Mouse (Mus musculus) left cerebral cortex, postnatal 14 days (tissue): ENCODE results near the gene Mafb. TPM values are rescaled to one million over a fixed set of nuclear protein-coding genes. Genes with fewer than 3 reads are reported as not detected.

Experiments
- DNase-seq, 2 experiments: peaks; one replicate each; pipeline ENCODE4 v3.0.0; 2021 to 2022; ENCODE audit warnings: low spot score in 2 of 2, mixed read lengths in 1 of 2
- intact Hi-C: fragments of 180-260 bp; cut with DNase I; formaldehyde crosslinking; loops from one replicate; pipeline ENCODE4 v1.15.1; 2025
- total RNA-seq, 2 experiments: library from RNA; stranded (reverse); gene quantifications; 2 replicates each; pipeline ENCODE4 v1.2.3; 2021

Gene Mafb
- total RNA-seq, 2 experiments from 2014 or later = 19.3 to 20.2 TPM

DNA sequence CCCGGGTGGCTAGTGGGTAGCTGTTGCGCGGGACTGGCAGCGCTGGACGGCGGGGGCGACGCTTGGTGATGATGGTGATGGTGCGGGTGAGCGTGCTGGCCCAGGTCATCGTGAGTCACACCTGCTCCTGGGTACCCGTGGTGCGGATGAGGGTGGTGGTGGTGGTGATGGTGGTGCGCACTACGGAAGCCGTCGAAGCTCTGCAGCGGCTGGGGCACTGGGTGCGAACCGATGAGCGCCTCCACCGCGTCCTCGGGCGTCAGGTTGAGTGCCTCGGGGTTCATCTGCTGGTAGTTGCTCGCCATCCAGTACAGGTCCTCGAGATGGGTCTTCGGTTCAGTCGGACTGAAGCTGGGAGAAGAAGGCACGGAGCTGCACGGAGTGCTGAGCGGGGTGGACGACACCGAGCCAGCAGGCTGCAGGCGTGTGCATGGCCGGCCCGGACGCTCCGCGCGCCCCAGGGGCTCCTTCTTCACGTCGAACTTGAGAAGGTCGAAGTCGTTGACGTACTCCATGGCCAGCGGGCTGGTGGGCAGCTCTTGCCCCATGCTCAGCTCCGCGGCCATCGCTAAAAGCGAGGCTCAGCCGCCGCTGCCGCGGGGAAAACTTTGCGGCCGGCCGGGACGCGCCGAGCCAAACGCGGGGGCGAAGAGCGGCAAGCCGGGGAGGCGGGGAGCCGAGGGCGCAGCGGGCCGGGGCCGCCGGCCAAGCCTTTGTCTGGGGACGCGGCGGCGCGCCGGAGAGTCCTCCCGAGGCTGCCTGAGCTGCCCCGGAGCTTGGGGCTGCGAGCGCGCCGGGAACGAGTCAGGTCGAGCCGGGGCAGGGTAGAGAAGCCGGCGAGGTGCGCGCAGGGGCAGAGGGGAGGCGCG, 520 bp downstream of the Mafb start:
- intact Hi-C loops = loop anchor here (5.0 to 10.0 kb wide), 6 partner anchors 119 to 1309 kb away; no protein-coding TSS in a partner anchor
- no peak for DNase-seq

DNA sequence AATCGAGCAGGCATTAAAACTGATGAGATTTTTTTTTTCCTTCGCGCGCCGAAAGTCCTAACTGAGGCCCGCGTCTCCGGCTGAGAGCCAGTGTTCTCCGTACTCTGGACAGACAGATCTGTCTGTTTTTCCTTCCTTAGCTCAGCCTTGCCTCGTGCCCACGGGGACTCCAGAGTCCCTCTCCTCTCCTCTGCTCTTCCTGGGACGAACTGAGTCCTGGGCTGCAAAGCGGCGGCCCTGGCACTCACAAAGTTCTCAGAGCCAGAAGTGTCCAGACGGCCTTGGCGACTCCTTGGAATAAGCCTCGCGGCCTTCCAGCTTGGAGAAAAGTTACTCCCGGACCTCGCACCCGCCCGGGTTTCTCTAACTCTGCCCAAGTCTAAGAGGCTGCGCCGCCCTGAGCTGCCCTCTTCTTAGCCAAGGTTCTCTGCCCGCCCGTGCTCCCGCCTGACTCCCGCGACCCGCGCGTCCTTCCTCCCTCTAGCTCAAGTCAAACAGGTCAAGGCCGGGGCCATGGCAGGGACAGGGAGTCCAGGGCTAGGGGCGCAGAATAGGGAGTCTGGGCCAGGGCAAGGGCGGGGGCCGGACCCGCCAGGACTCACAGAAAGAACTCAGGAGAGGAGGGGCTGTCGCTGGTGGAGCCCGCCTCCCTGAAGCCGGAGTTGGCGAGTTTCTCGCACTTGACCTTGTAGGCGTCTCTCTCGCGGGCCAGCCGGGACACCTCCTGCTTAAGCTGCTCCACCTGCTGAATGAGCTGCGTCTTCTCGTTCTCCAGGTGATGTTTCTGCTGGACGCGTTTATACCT, 1.6 kb downstream of the Mafb start:
- intact Hi-C loops = loop anchor here (5.0 to 10.0 kb wide), 6 partner anchors 118 to 1308 kb away; no protein-coding TSS in a partner anchor
- no peak for DNase-seq

DNA sequence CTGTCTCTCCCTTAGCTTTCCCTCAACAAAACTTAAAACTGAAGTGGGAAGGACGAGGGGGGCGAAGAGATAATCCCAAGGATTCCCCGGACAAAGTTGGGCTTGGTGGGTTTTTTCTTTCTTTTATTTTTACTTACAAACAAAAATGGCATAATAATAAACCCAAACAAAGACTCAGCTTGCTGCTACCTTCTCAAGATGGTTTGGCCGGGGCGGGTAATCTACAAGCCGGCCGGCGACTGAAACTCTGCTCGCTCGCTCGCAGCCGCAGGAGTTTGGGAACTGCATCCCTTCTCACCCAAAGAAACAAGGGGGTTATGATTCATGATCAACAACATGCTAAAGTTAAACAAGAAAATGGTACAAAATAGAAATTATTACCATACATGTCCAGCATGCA, 2.2 kb downstream of the Mafb start:
- no peak for DNase-seq
- intact Hi-C loops = loop anchor here (5.0 to 10.0 kb wide), 6 partner anchors 117 to 1307 kb away; no protein-coding TSS in a partner anchor

DNA sequence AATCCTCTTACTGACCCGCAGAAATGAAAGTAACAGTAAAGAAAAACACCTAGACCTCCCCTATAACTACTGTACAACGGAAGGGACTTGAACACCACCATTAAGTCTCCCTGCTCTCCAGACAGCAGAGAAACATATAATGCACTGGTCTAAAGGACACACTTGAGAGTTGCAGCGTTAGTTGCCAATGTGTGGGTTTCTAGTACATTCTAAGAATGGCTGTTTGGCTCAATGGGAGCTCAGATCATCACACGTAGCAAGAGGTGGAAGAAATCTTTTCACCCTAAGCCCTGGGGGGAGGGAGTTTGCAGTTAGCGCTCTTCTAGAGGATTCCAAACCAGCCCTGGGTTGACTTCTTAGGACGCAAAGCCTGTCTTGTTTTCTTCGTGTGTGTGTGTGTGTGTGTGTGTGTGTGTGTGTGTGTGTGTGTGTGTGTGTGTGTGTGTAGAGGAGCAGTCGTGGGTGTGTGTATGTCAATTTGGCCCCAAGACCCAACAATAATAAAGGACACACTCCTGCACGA, 2.7 kb downstream of the Mafb start:
- intact Hi-C loops = loop anchor here (10.0 kb wide), 1 partner anchor 779 kb away; no protein-coding TSS in a partner anchor
- no peak for DNase-seq

DNA sequence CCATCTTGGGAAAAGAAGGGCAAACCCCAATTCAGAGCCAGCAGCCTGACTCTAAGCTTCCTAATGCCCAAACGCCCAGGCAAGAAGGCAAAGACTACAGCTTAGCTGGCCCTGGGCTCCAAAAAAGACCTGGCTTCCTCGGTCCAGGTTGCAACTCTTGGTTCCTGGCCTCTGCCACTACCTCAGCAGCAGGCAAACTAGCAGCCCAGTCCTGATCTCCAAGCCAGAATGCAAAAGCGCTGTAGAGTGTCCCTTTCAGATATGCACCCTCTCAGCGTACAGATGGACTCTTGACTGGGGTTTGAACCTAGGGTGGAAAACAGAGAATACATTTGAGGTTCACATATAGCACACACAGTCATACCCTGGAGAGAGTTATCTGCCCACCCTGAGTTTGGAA, 3.7 kb downstream of the Mafb start:
- intact Hi-C loops = loop anchor here (10.0 kb wide), 1 partner anchor 778 kb away; no protein-coding TSS in a partner anchor
- no peak for DNase-seq

DNA sequence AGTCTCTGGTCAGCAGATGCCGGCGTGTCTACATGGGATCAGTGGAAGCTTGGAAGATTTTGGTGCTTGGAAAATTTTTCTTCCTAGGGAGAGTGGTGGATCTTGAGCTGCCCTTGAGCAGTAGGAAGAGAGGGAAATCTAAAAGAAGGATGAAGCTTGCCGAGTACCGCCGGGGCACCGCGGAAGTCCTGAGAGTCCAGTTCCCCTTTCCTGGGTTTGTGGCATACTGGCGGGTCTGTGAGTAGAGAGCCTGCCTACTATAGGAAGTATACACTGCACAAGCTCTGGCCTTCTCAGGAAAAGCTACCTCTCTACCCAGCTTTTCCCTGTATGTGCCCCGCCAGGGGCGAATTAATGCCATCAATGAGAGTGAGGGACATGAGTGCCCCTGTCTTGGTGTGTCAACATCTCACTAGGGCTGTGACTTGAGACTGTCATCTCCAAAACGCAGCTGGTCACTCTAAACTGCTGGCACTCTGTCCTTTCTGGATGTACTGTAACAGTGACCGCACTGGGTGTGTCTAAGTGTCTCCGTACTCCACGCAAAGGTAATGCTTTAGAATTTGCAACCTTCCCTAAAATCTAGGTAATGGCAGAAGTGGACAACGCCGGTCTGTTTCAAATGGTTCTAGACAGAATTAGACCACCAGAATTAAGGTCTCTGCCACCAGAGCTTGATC, 5.3 kb downstream of the Mafb start:
- intact Hi-C loops = loop anchor here (10.0 kb wide), 1 partner anchor 777 kb away; no protein-coding TSS in a partner anchor
- no peak for DNase-seq

DNA sequence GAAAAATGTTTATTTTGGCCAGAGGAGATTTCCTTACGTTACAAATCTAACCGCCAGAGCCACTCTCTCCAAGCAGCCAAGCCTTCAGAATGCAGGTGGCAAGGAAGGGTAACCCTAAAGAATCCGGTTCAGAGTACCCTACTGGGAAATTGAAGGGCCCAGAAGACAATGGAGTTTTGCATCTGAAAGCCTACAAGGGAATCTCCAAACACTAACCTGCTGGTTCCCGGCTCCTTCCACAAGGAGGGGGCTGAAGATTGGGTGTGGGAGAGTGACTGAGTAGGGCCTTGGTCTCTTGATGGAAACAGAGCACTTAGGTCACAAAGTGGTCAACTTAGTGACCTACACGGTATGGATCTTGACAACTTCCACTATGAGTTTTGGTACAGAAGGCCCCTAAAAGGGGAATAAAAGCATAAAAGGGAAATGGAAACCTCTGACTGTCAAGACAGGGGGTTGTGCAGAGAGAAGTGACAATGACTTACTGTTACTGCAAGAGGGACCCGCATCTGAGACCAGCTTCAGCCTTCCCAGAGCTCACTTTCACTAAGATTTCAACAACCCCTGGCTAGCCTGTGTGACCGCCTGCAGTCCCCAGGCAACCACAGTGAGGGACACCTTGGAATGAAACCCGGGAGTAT, 6.5 kb downstream of the Mafb start:
- DNase-seq = no peak
- intact Hi-C loops = loop anchor here (10.0 kb wide), 1 partner anchor 776 kb away; no protein-coding TSS in a partner anchor

DNA sequence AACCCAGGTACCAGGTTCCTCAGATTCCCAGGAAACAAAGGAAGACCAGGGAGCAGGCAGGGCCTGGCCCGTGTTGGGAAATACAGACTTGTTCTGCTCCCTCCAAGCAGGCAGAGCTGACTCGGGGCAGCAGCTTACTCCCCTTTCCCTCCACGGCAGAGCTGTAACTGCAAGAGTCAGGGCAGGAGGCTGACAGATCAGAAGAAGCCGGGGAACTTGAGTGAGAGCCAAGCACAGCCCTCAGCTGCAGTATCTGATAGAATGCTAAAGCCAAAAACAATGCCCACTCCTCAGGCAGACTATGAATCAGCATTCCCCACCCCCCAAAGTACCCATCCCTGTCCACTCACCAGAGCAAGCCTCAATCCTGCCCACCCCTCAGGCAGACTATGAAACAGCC, 8.0 kb downstream of the Mafb start:
- no peak for DNase-seq
- intact Hi-C loops = no loop called here

DNA sequence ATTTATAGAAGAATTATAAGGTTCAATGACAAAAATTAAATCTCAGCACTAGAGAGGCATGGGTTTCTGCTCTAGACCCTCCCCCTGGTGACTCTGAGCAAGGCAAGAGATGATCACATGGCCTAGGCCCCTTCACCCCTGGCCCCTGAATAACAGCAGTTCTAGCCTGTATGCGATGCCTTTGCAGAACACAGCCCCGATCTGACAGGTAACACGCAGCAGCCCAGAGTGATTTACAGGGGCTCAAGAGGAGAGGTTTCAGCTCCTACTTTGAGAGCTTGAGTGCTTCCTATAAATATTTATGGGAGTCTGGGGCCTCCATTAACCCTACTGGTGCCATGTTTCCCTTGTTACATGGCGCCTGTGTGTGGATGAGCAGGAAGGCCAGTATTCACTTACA, 9.4 kb downstream of the Mafb start:
- no peak for DNase-seq

DNA sequence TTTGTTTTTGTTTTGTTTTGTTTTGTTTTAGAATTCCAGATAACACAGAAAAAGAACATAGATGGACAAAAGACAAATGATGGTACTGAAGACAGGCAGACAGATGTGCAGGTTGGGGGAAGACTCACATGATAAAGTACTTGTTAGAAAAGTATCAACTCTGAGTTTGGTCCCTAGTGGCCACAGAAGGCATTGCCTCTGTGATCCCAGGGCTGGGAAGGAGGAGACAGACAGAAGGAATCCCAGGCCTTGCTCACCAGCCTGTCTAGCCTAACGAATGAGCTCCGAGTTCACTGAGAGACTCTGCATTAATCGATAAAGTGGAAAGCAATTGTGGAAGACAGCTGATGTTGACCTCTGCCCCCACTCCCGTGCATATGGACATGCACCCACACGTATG, 10.7 kb downstream of the Mafb start:
- DNase-seq = no peak
- intact Hi-C loops = no loop called here

More for the DNA sequence above, 9.4 kb downstream of the Mafb start:
- intact Hi-C loops = no loop called here

DNA sequence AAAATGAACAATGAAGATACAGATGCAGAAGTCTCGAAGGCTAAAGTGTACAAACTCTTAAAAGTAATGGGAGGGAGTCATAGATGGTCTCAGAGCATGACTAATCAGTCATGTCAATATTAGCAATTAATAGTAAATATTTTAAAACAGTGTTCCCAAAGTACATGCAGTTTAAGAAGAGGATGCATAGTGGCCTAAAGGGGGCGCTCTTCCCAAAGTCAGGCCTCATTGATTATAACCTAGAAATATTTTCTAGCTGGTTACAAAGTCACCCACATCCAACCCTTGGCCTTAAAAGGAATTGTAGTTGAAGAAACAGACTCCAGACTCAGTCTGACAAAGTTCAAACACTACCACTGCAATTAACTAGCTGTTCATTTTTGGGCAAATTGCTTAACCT, 12.5 kb downstream of the Mafb start:
- intact Hi-C loops = no loop called here
- DNase-seq = no peak

DNA sequence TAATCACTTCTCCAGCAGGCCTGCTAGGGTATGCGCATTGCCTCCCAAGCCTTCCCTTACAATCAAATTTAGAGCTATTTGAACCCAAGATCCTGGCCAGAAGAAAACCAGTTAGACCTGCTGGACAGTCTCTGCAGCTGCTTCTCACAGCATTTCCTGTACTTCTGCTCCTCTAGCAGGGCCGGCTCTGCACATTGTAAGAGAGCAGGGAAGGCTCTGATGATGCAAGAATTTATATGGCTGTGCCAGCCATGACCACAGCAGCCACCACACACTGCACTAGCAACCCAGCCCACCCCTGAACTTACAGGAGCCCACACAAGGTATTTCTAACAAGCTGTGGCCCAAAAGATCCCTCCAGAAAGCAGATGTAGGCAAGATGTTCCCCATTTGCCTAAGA, 13.3 kb downstream of the Mafb start:
- intact Hi-C loops = no loop called here
- no peak for DNase-seq

DNA sequence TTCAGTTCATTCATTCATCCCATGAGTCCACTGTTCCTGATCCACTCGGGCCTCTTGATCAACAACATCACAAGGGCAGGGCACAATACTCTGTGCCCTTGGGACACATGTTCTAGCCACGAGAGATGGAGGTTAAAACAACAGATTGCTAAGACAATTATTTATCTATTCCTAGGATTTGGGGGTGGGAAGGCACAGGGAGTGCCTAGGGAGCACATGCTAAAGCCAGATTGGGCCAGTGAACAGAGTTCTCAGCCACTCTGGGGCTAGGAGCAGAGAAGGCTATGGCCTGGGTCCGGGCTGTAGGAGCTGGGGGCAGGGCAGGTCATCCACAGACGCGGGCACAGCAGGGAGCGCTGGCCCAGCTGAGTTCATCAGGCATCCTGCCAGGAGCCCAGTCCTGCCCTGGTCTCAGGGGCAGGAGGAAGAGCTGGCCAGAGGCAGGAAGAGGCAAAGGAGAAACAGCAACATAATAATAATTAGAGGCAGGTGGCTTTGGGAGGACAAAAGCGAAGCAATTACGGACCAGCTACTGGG, 15.8 kb downstream of the Mafb start:
- DNase-seq = peak in 1 of 2 experiments; percentile 40
- intact Hi-C loops = no loop called here

DNA sequence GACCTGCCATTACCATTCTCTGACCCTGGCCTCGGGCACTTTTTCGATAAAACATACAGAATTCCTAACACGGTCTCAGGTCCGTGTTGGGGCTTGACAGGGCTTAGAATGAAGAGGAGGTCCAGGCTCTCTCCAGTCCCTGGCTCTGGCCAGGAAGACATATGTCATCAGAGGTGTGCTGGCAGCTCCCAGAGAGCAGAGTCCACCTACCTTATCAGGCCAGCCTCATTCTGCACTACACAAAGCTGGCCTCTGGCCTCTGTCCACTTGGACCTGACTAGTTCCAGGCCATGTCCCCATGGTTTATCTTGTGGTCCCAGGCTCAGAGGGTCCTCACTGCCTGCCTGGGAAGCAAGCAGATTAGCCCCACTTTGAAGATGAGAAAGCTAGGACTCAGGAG, 17.3 kb downstream of the Mafb start:
- no peak for DNase-seq
- intact Hi-C loops = no loop called here

DNA sequence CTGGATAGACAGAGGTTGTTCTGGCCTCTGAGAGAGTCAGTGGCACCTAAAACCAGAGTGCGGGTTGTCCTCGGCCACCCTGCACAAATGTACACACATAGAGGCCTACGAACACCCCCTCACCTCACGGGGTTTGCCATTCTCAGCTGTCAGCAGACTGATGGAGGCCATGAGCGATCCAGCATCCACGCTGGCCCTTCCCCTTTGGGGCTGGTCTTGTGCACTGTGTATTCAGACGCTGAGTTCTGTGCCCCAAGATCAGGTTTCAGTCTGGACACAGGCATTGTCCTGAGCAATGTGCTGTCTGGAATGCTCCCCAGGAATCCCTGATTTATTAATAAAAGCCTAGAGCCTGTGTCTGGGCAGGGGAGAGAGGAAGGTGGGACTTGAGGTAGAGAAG, 18.1 kb downstream of the Mafb start:
- intact Hi-C loops = no loop called here
- no peak for DNase-seq

DNA sequence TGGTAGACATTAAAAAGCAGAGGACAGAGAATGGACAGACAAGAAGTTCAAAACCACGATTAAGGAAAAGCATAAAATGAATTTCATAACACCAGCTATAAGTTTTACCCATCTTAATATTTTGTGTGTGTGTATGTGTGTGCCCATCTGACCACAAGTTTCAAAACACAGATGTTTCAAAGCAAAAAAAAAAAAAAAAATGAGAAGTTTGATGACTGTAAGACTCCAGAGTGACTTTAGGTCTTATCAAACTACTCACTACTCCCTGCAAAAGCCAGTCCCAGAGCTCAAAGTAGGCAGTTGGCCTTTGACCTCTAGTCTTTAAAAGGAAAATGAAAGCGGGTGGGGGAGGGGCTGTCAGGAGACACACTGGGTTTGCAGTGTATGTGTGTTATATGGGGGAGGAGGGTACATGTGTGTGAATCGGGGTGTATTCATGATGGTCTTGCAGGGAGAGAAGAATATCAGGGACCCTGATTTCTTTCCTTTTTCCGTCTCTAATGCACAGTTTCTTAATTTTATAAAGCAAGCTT, 18.7 kb downstream of the Mafb start:
- intact Hi-C loops = no loop called here
- no peak for DNase-seq

DNA sequence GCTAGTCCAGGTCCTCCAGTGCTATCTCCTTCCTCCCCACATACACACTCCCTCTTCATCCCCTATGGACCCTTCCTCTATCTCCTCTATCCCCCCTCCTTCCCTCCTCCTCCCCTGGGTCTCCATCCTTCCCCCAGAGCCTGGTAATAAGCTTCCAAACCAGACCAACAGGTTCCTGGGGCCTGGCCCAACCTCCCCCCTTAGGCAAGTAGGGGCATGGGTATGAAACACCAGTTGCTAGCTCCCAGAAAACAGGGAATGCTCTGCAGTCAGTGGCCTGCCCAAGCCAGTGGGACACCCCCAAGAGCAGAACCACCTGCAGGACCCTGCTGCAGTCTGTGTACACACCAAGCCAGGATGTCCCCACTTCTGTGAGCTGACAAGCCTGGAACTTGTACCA, 21.2 kb downstream of the Mafb start:
- no peak for DNase-seq

DNA sequence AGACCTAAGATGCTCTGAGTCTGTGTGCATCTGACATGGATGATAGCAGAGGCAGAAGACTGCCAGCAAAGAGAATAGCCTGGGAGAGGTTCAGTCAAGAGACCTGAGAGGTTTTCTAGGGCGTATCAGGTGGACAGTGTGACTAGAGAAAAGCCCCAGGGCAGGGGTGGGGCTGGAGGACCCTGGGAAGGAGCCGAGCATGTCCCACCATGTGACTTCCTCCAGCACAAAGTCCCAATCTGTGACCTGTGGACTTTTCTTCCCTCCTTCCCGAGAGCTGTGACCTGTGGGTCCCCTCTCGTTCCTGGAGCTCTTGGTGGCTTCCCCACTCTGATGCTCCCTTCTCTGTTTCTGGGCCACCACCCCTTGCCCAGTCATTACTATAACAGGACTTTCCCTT, 26.7 kb downstream of the Mafb start:
- DNase-seq = no peak
- intact Hi-C loops = no loop called here

More for the DNA sequence above, 21.2 kb downstream of the Mafb start:
- intact Hi-C loops = no loop called here
